Mouse (Mus musculus): ENCODE results near the gene Slc35f6. TPM values are rescaled to one million over a fixed set of nuclear protein-coding genes. Genes with fewer than 3 reads are reported as not detected.

Slc35f6 gene
- 32.3 and 33.0 TPM in 2 replicates for polyA plus RNA-seq (2015; fragmentation: Nextera tagmentation; extraction: Ambion mirVana)

- ATAC-seq: peak; percentile 97
- Histone ChIP-seq H3K9me3 (replicated peaks; ENCODE audit: control insufficient read depth, low read length, poor library complexity, severe bottlenecking) (no peaks in the 10 kb centered on the region), H3K4me1 (ENCODE audit: control insufficient read depth, insufficient read depth, low read length) (peaks cover 16% of the 10 kb centered on the region), H3K36me3 (ENCODE audit: control insufficient read depth, insufficient read depth, low read length) (no peaks in the 10 kb centered on the region), H3K27ac (ENCODE audit: low read length) (peak within 1 kb of the TSS; percentile 76), H3K4me2 (ENCODE audit: low read length) (peak within 1 kb of the TSS; percentile 86), H3K9ac (ENCODE audit: low read depth, low read length) (peak within 1 kb of the TSS; percentile 69), H3K4me3 (ENCODE audit: low read depth, low read length) (peak within 1 kb of the TSS; percentile 72), H3K27me3 (ENCODE audit: control insufficient read depth, insufficient read depth, low read depth, low read length) (no peaks in the 10 kb centered on the region)
- under 1% methylated on average over 38 of the region's 38 CpGs for WGBS
Measured at GRCm38 (mm10) chr5:30647815-30648560, at the start of gene Slc35f6. Gene Slc35f6, plus strand, starts transcription at chr5:30647933.

DNA sequence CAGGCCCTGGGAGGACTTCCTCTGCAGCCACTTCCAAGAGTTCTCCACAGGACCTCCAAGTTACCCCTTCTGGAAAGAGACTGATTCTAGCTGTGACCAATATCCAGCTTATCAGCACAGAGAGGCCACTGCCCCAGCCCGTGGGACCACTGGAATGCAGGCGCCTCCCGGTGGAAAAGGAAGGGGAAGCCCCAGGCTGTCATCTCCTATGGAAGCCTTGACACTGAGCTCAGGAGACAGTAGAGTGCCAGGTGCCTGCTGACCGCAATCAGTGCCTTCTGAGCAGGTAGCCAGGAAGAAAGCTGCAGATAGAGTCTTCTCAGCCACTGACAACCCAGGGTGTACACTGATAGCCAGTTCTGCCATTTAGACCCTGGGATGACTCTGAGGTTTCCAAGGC is 46.3 kb upstream of the Slc35f6 start:
- WGBS: 36% methylated on average over 4 of the region's 4 CpGs
- Histone ChIP-seq H3K4me2 (ENCODE audit: low read length) (no peak overlapping the region), H3K4me3 (ENCODE audit: low read depth, low read length) (no peak overlapping the region), H3K27ac (ENCODE audit: low read length) (no peak overlapping the region), H3K27me3 (ENCODE audit: control insufficient read depth, insufficient read depth, low read depth, low read length) (no peaks in the 10 kb centered on the region), H3K4me1 (ENCODE audit: control insufficient read depth, insufficient read depth, low read length) (no peaks in the 10 kb centered on the region), H3K9ac (ENCODE audit: low read depth, low read length) (no peak overlapping the region), H3K36me3 (ENCODE audit: control insufficient read depth, insufficient read depth, low read length) (no peaks in the 10 kb centered on the region), H3K9me3 (replicated peaks; ENCODE audit: control insufficient read depth, low read length, poor library complexity, severe bottlenecking) (no peaks in the 10 kb centered on the region)
- ATAC-seq: no peak

- WGBS: 70% methylated on average over 3 of the region's 3 CpGs
- Histone ChIP-seq H3K4me3 (ENCODE audit: low read depth, low read length) (no peak overlapping the region), H3K4me1 (ENCODE audit: control insufficient read depth, insufficient read depth, low read length) (no peaks in the 10 kb centered on the region), H3K36me3 (ENCODE audit: control insufficient read depth, insufficient read depth, low read length) (no peaks in the 10 kb centered on the region), H3K27ac (ENCODE audit: low read length) (no peak overlapping the region), H3K9me3 (replicated peaks; ENCODE audit: control insufficient read depth, low read length, poor library complexity, severe bottlenecking) (no peaks in the 10 kb centered on the region), H3K27me3 (ENCODE audit: control insufficient read depth, insufficient read depth, low read depth, low read length) (no peaks in the 10 kb centered on the region), H3K9ac (ENCODE audit: low read depth, low read length) (no peak overlapping the region), H3K4me2 (ENCODE audit: low read length) (no peak overlapping the region)
- ATAC-seq: no peak
Measured at GRCm38 (mm10) chr5:30603255-30603654, 44.5 kb upstream of the Slc35f6 start.

DNA sequence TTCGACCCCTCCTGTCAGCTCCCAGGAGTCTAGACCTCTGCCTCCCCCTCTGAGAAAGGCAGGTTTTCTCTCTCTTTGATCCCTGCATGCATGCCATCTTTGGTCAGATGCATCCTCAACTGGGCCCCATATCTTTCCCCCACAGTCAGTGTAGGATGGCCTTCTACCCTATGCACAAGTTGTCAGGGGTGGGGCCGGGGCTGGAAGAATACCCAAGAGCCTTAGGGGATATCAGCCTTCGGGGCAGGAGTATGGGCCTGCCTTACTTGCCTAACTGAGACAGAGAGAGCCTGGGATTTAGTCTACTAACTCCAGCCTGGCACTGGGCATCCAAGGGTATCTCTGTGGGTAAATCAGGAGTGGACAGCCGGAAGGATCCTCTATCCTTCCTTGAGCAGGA is 43.8 kb upstream of the Slc35f6 start:
- no peaks in the 10 kb centered on the region for H3K36me3 ChIP-seq (ENCODE audit: control insufficient read depth, insufficient read depth, low read length)
- H3K4me2 ChIP-seq (ENCODE audit: low read length): no peak overlapping the region
- no peaks in the 10 kb centered on the region for H3K4me1 ChIP-seq (ENCODE audit: control insufficient read depth, insufficient read depth, low read length)
- 75% methylated on average over 4 of the region's 4 CpGs for WGBS
- H3K27ac ChIP-seq (ENCODE audit: low read length): no peak overlapping the region
- no peaks in the 10 kb centered on the region for H3K9me3 ChIP-seq (replicated peaks; ENCODE audit: control insufficient read depth, low read length, poor library complexity, severe bottlenecking)
- H3K4me3 ChIP-seq (ENCODE audit: low read depth, low read length): no peak overlapping the region
- no peaks in the 10 kb centered on the region for H3K27me3 ChIP-seq (ENCODE audit: control insufficient read depth, insufficient read depth, low read depth, low read length)
- no peak overlapping the region for H3K9ac ChIP-seq (ENCODE audit: low read depth, low read length)
- no peak for ATAC-seq

DNA sequence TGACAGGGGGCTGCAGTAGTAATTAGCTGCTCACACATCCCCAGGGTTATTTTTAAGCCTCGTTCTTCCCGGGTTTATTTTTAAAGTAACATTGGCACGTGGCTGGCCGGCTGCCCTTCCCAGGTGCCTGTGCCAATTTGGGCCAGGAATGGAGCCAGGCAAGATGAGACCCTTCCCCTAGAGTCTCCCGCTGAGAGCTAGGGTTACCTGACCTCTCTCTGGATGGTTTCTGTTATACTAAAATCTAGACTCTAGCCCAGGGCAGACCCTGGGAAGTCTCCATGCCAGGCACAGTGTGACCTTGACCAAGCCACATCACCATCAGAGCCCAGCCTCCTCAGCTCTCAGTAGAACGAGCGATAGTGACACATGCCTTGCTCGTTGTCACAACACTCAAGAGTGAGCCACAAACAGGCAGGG is 43.0 kb upstream of the Slc35f6 start:
- Histone ChIP-seq H3K9me3 (replicated peaks; ENCODE audit: control insufficient read depth, low read length, poor library complexity, severe bottlenecking) (no peaks in the 10 kb centered on the region), H3K4me1 (ENCODE audit: control insufficient read depth, insufficient read depth, low read length) (no peaks in the 10 kb centered on the region), H3K36me3 (ENCODE audit: control insufficient read depth, insufficient read depth, low read length) (no peaks in the 10 kb centered on the region), H3K9ac (ENCODE audit: low read depth, low read length) (no peak overlapping the region), H3K27ac (ENCODE audit: low read length) (no peak overlapping the region), H3K4me3 (ENCODE audit: low read depth, low read length) (no peak overlapping the region), H3K27me3 (ENCODE audit: control insufficient read depth, insufficient read depth, low read depth, low read length) (no peaks in the 10 kb centered on the region), H3K4me2 (ENCODE audit: low read length) (no peak overlapping the region)
- WGBS: 65% methylated on average over 8 of the region's 8 CpGs
- no peak for ATAC-seq

GRCm38 (mm10) chr5:30605649-30606048 is 42.1 kb upstream of the Slc35f6 start:
- ATAC-seq: no peak
- Histone ChIP-seq H3K4me2 (ENCODE audit: low read length) (no peak overlapping the region), H3K27ac (ENCODE audit: low read length) (no peak overlapping the region), H3K27me3 (ENCODE audit: control insufficient read depth, insufficient read depth, low read depth, low read length) (no peaks in the 10 kb centered on the region), H3K4me3 (ENCODE audit: low read depth, low read length) (no peak overlapping the region), H3K9me3 (replicated peaks; ENCODE audit: control insufficient read depth, low read length, poor library complexity, severe bottlenecking) (no peaks in the 10 kb centered on the region), H3K36me3 (ENCODE audit: control insufficient read depth, insufficient read depth, low read length) (no peaks in the 10 kb centered on the region), H3K9ac (ENCODE audit: low read depth, low read length) (no peak overlapping the region), H3K4me1 (ENCODE audit: control insufficient read depth, insufficient read depth, low read length) (no peaks in the 10 kb centered on the region)
- 89% methylated on average over 6 of the region's 6 CpGs for WGBS

DNA sequence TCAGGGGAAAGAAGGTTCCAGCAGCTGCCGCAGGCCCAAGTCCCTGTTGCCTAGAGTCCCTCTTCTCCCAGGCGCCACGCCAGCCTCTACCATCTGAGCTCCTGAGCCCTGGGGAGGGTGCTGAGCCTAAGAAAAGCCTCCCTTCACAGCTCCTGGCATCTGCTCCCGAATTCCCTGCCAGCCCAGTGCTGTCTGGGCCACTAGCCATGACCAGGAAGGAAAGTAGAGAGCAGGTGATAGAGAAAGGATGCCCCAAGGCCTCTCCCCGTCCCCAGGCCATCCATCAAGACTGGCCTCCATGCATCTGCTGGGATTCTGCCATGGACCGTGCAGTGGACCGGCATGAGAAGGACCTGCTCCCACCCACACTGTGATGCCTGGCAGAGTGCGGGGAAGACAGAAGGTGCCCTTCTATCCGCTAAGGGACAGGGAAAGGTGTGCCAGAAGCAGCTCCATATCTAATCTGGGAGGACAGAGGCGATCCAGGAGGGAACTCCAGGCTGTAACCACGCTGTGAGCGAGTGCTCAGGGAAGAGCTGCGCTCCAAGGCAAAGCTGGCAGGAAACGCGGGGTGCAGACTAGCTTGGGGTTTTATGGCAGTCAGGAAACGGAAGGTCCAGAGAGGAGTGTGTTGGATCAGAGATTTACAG is 41.2 kb upstream of the Slc35f6 start:
- H3K27ac ChIP-seq (ENCODE audit: low read length): no peak overlapping the region
- WGBS: 66% methylated on average over 16 of the region's 16 CpGs
- no peaks in the 10 kb centered on the region for H3K9me3 ChIP-seq (replicated peaks; ENCODE audit: control insufficient read depth, low read length, poor library complexity, severe bottlenecking)
- ATAC-seq: peak; percentile 34; the same call in 1 of the 2 replicates
- no peak overlapping the region for H3K9ac ChIP-seq (ENCODE audit: low read depth, low read length)
- H3K4me1 ChIP-seq (ENCODE audit: control insufficient read depth, insufficient read depth, low read length): no peaks in the 10 kb centered on the region
- no peak overlapping the region for H3K4me3 ChIP-seq (ENCODE audit: low read depth, low read length)
- no peak overlapping the region for H3K4me2 ChIP-seq (ENCODE audit: low read length)
- H3K36me3 ChIP-seq (ENCODE audit: control insufficient read depth, insufficient read depth, low read length): no peaks in the 10 kb centered on the region
- H3K27me3 ChIP-seq (ENCODE audit: control insufficient read depth, insufficient read depth, low read depth, low read length): no peaks in the 10 kb centered on the region

DNA sequence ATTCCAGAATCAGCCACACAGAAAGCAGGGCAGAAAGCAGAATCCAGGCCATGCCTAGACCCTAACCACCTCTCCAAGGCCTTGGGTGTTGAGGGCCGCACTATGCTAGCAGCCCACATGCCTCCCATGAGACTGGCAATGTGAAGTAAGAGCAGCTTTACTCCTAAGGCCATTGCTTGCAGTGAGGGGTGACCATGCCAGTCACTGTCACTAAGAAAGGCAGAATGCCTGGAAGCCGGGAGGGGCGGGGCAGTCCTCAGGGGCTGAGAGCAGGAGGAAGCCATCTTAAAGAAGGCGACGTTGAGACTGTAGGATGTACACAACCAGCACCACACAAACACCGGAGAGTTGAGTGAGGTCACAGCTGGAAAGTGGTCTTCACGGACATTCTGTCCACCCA is 38.6 kb upstream of the Slc35f6 start:
- Histone ChIP-seq H3K36me3 (ENCODE audit: control insufficient read depth, insufficient read depth, low read length) (no peaks in the 10 kb centered on the region), H3K27ac (ENCODE audit: low read length) (no peak overlapping the region), H3K4me2 (ENCODE audit: low read length) (no peak overlapping the region), H3K9me3 (replicated peaks; ENCODE audit: control insufficient read depth, low read length, poor library complexity, severe bottlenecking) (no peaks in the 10 kb centered on the region), H3K9ac (ENCODE audit: low read depth, low read length) (no peak overlapping the region), H3K27me3 (ENCODE audit: control insufficient read depth, insufficient read depth, low read depth, low read length) (no peaks in the 10 kb centered on the region), H3K4me3 (ENCODE audit: low read depth, low read length) (no peak overlapping the region), H3K4me1 (ENCODE audit: control insufficient read depth, insufficient read depth, low read length) (no peaks in the 10 kb centered on the region)
- no peak for ATAC-seq
- WGBS: 90% methylated on average over 7 of the region's 7 CpGs

DNA sequence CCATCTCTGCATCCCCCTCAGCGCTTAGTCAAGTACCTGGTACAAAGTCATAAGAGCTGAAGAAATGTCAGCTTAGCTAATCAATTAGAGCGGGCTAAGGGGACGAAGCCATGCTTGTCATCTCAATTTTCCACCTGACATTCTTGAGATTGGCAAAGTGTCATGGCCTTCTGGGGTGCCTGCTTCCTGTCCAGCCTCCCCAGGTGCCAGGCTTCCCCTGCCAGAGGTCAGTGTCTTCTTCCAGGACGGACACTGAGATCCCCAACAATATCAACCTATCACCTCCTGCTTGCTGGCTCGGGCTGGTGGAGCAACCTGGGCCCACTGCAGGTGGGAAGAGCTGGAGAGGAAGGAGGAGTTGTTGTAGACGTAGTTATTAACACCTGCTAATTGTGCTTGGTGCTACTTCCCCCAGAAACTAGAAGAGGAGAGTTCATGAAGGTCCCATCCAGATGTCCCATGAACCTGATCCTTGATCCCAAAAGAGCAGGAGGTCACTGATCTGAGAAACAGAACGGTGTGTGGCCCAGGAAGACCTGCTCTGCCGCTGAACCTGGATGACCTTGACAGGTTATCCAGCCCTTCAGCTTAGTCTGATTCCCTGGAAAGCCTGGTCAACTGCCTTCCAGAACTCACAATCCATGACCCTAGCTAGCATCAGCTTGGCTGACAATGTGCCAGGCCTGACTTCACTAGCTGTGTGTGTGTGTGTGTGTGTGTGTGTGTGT is 37.7 kb upstream of the Slc35f6 start:
- Histone ChIP-seq H3K4me2 (ENCODE audit: low read length) (no peak overlapping the region), H3K4me3 (ENCODE audit: low read depth, low read length) (no peak overlapping the region), H3K27me3 (ENCODE audit: control insufficient read depth, insufficient read depth, low read depth, low read length) (no peaks in the 10 kb centered on the region), H3K36me3 (ENCODE audit: control insufficient read depth, insufficient read depth, low read length) (no peaks in the 10 kb centered on the region), H3K27ac (ENCODE audit: low read length) (no peak overlapping the region), H3K9ac (ENCODE audit: low read depth, low read length) (no peak overlapping the region), H3K4me1 (ENCODE audit: control insufficient read depth, insufficient read depth, low read length) (peaks cover 2% of the 10 kb centered on the region; the same call in 1 of the 2 replicates), H3K9me3 (replicated peaks; ENCODE audit: control insufficient read depth, low read length, poor library complexity, severe bottlenecking) (no peaks in the 10 kb centered on the region)
- ATAC-seq: no peak
- WGBS: 66% methylated on average over 8 of the region's 8 CpGs

Measured in midbrain, embryonic 16.5 days (tissue).